Mouse (Mus musculus): ENCODE data around the gene Gsk3a.

GRCm38 (mm10) chr7:25269029-25269428 lies 31.4 kb upstream of the Gsk3a start:
- TF ChIP-seq POLR2A (IDR thresholded peaks at IDR 0.05; ENCODE audit: control insufficient read depth, extremely low read depth, insufficient read depth, low read length, poor library complexity) (no peak), CTCF (IDR thresholded peaks at IDR 0.05; ENCODE audit: borderline replicate concordance, control insufficient read depth, extremely low read depth, insufficient read depth, low read length, poor library complexity) (no peak)

All from thymus, adult 2 months (tissue).